Mouse (Mus musculus): ENCODE results near the gene Fgl2. TPM values are rescaled to one million over a fixed set of nuclear protein-coding genes. Genes with fewer than 3 reads are reported as not detected.
"Not testable (repeated sequence)": the region's sequence is repeated elsewhere in the genome, so short reads cannot be mapped to it uniquely, and the experiment has no call there.

The Fgl2 gene
- total RNA-seq (2021), result 1 to 10 TPM; 6.5 to 6.9 TPM
- long read RNA-seq, experiment 1, partial matches to known transcripts, result 0 of 1 reads
- long read RNA-seq, experiment 1, other reads (novel, unspliced or antisense), result 0 of 1 reads
- long read RNA-seq, experiment 2, transcript Fgl2-201 (2 exons, 3,788 nt), result major isoform, 8 of 8 reads
- long read RNA-seq, experiment 2, partial matches to known transcripts, result 0 of 8 reads
- long read RNA-seq, experiment 2, other reads (novel, unspliced or antisense), result 0 of 8 reads

- DNase-seq (ENCODE audit: low spot score in 2 of 2), result peak in 1 of 2 experiments; percentile 14
Observed at GRCm38 (mm10) chr5:21372493-21373179, at the start of gene Fgl2. Gene Fgl2, plus strand, starts transcription at chr5:21372642.

- DNase-seq (ENCODE audit: low spot score in 2 of 2), result peak; percentile 25 to 29
Observed at GRCm38 (mm10) chr5:21326494-21326893, 45.9 kb upstream of the Fgl2 start.

GRCm38 (mm10) chr5:21328560-21328959 lies 43.9 kb upstream of the Fgl2 start:
- DNase-seq (ENCODE audit: low spot score in 2 of 2), result no peak

- DNase-seq (ENCODE audit: low spot score in 2 of 2), result no peak
Observed at GRCm38 (mm10) chr5:21329672-21330665, 42.5 kb upstream of the Fgl2 start.

GRCm38 (mm10) chr5:21331656-21332055 lies 40.8 kb upstream of the Fgl2 start:
- DNase-seq (ENCODE audit: low spot score in 2 of 2), result no peak

- no peak for DNase-seq (ENCODE audit: low spot score in 2 of 2)
Observed at GRCm38 (mm10) chr5:21332119-21332518, 40.3 kb upstream of the Fgl2 start.

- DNase-seq (ENCODE audit: low spot score in 2 of 2), result not testable (repeated sequence)
Observed at GRCm38 (mm10) chr5:21342265-21342664, 30.2 kb upstream of the Fgl2 start.

GRCm38 (mm10) chr5:21348366-21348765 lies 24.1 kb upstream of the Fgl2 start:
- DNase-seq (ENCODE audit: low spot score in 2 of 2), result no peak

- no peak for DNase-seq (ENCODE audit: low spot score in 2 of 2)
Observed at GRCm38 (mm10) chr5:21351678-21352077, 20.8 kb upstream of the Fgl2 start.

GRCm38 (mm10) chr5:21358648-21359047 lies 13.8 kb upstream of the Fgl2 start:
- no peak for DNase-seq (ENCODE audit: low spot score in 2 of 2)

GRCm38 (mm10) chr5:21363343-21363742 lies 9.1 kb upstream of the Fgl2 start:
- DNase-seq (ENCODE audit: low spot score in 2 of 2), result no peak

- no peak for DNase-seq (ENCODE audit: low spot score in 2 of 2)
Observed at GRCm38 (mm10) chr5:21366338-21367053, 5.9 kb upstream of the Fgl2 start.

GRCm38 (mm10) chr5:21367514-21367913 lies 4.9 kb upstream of the Fgl2 start:
- DNase-seq (ENCODE audit: low spot score in 2 of 2), result no peak

GRCm38 (mm10) chr5:21370218-21370947 lies 2.1 kb upstream of the Fgl2 start:
- no peak for DNase-seq (ENCODE audit: low spot score in 2 of 2)

- DNase-seq (ENCODE audit: low spot score in 2 of 2), result no peak
Observed at GRCm38 (mm10) chr5:21371920-21372319, 522 bp upstream of the Fgl2 start.

- DNase-seq (ENCODE audit: low spot score in 2 of 2), result no peak
Observed at GRCm38 (mm10) chr5:21373180-21373518, 707 bp downstream of the Fgl2 start.

- DNase-seq (ENCODE audit: low spot score in 2 of 2), result no peak
Observed at GRCm38 (mm10) chr5:21376935-21377334, 4.5 kb downstream of the Fgl2 start.

- DNase-seq (ENCODE audit: low spot score in 2 of 2), result no peak
Observed at GRCm38 (mm10) chr5:21378397-21378796, 6.0 kb downstream of the Fgl2 start.

- no peak for DNase-seq (ENCODE audit: low spot score in 2 of 2)
Observed at GRCm38 (mm10) chr5:21381986-21382385, 9.5 kb downstream of the Fgl2 start.

- DNase-seq (ENCODE audit: low spot score in 2 of 2), result no peak
Observed at GRCm38 (mm10) chr5:21382678-21383077, 10.2 kb downstream of the Fgl2 start.

Data from adrenal gland, postnatal 4 days (tissue).